Mouse (Mus musculus): ENCODE data around the gene Nostrin. TPM values are rescaled to one million over a fixed set of nuclear protein-coding genes. Genes with fewer than 3 reads are reported as not detected.

Gene Nostrin
- total and polyA plus RNA-seq, 3 experiments: 0.47 TPM; not detected in 2

DNA sequence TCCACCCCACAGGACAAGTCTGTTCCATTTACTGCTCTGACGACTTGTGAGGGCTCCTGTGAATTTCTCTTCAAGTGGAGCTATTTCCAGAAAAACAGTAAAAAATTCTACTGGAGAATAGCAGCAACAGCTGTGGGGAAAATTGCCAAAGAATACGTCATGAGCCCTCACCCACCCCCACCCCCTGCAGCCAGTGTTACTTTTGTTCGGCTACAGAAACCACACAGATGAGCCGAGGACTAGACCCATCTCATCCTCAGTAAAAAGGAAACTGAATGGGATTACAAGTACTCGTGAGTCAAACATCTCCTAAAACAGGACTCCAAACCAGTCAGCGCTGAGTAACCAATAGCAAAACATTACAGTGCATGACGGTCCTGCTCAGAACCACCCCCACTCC lies 25.9 kb upstream of the Nostrin start:
- no peaks in the 10 kb centered on the region for H3K9me3 ChIP-seq (replicated peaks; ENCODE audit: insufficient read depth, low read length)
- no peaks in the 10 kb centered on the region for H3K79me2 ChIP-seq (ENCODE audit: control insufficient read depth, insufficient read depth, low read length, poor library complexity)
- H3K4me1 ChIP-seq (ENCODE audit: control insufficient read depth in 1 of 2, insufficient read depth in 2 of 2, low read length in 2 of 2): no peaks in the 10 kb centered on the region
- H3K27ac ChIP-seq (ENCODE audit: control insufficient read depth, low read depth, low read length): no peak overlapping the region
- TF ChIP-seq EP300 (IDR thresholded peaks at IDR 0.05; ENCODE audit: low read depth in 1 of 2, low read length in 2 of 2): no peak
- no peak for DNase-seq (ENCODE audit: low read depth, low spot score)
- no peaks in the 10 kb centered on the region for H3K27me3 ChIP-seq (ENCODE audit: control insufficient read depth in 1 of 2, insufficient read depth in 2 of 2, low read length in 2 of 2)
- H3K36me3 ChIP-seq (ENCODE audit: control insufficient read depth in 1 of 2, insufficient read depth in 2 of 2, low read length in 2 of 2): no peaks in the 10 kb centered on the region
- no peak overlapping the region for H3K9ac ChIP-seq (ENCODE audit: control insufficient read depth, low read depth, low read length, poor library complexity, severe bottlenecking)
- no peak overlapping the region for H3K4me3 ChIP-seq (ENCODE audit: control insufficient read depth in 1 of 2, insufficient read depth in 1 of 2, low read depth in 2 of 2, low read length in 2 of 2)

DNA sequence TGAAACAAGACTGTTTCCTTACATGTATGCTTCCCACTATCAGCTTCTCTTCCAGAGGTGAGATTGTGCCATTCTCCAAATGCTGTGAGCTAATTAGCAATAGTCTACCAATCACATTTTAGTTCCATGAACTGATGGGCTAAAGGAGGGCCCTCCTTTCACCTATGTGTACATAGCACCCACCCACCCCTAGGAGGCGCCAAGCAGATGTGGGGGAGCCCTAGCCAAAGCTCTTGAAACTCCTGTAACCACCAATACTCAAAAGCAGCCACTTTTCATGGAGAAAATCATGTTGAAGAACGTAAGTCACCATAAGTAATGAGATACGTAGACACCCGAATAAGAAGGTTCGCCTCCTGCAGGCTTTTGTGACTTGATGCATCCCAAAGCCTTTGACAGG lies 23.0 kb upstream of the Nostrin start:
- TF ChIP-seq RCOR1 (IDR thresholded peaks at IDR 0.05; ENCODE audit: low read depth, low read length): no peak
- no peak for TF ChIP-seq CHD2 (IDR thresholded peaks at IDR 0.05; ENCODE audit: low read length)
- TF ChIP-seq BHLHE40 (IDR thresholded peaks at IDR 0.05; ENCODE audit: borderline replicate concordance, low read depth, low read length): no peak
- TF ChIP-seq NELFE (IDR thresholded peaks at IDR 0.05; ENCODE audit: low read depth, low read length): no peak
- no peak for TF ChIP-seq CTCF (IDR thresholded peaks at IDR 0.05 in 2 of 3, conservative IDR thresholded peaks at IDR 0.05 in 1 of 3; ENCODE audit: control insufficient read depth in 1 of 3, insufficient read depth in 1 of 3, low read depth in 2 of 3, low read length in 3 of 3, poor library complexity in 1 of 3, severe bottlenecking in 1 of 3)
- H3K36me3 ChIP-seq (ENCODE audit: control insufficient read depth in 1 of 2, insufficient read depth in 2 of 2, low read length in 2 of 2): no peaks in the 10 kb centered on the region

DNA sequence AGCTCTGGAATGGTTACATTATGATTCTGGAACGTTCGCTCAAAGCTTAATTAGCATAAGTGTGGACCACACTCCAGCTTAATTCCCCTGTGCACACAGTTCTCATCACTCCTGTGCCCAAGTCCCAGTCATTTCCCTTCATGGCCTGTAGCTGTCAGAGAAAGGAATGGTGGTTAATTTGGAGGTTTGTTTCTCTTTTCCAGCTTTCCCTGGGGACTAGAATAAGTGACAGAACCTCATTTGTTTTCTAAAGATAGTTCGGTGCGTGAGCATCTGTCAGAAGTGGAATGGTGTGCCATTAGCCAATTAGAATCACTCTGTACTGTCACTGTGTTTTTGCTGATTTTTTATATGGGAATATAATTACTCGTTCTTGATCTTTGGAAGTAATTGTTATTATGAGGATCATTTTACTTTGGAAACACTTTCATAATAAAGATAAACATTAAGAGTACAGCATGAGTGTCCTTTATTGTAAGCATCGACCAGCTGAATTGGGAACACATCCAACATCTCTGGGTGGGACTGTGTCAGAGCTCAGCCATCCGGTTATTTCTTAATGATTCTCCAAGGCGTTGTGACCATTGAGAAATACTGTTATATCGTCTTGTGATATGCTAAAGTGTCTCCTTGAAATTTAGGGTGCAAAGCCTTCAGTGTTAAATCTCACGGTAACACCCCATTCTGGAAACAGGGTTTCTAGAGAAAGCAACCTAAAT lies 21.6 kb upstream of the Nostrin start:
- no peak overlapping the region for H3K9ac ChIP-seq (ENCODE audit: control insufficient read depth, low read depth, low read length, poor library complexity, severe bottlenecking)

More for the DNA sequence above, 23.0 kb upstream of the Nostrin start:
- H3K27me3 ChIP-seq (ENCODE audit: control insufficient read depth in 1 of 2, insufficient read depth in 2 of 2, low read length in 2 of 2): no peaks in the 10 kb centered on the region
- no peaks in the 10 kb centered on the region for H3K4me1 ChIP-seq (ENCODE audit: control insufficient read depth in 1 of 2, insufficient read depth in 2 of 2, low read length in 2 of 2)
- no peak for DNase-seq (ENCODE audit: low read depth, low spot score)
- no peaks in the 10 kb centered on the region for H3K9me3 ChIP-seq (replicated peaks; ENCODE audit: insufficient read depth, low read length)
- no peak overlapping the region for H3K9ac ChIP-seq (ENCODE audit: control insufficient read depth, low read depth, low read length, poor library complexity, severe bottlenecking)
- H3K27ac ChIP-seq (ENCODE audit: control insufficient read depth, low read depth, low read length): no peak overlapping the region
- H3K4me3 ChIP-seq (ENCODE audit: control insufficient read depth in 1 of 2, insufficient read depth in 1 of 2, low read depth in 2 of 2, low read length in 2 of 2): no peak overlapping the region
- H3K79me2 ChIP-seq (ENCODE audit: control insufficient read depth, insufficient read depth, low read length, poor library complexity): no peaks in the 10 kb centered on the region

GRCm38 (mm10) chr2:69115921-69116320 lies 19.7 kb upstream of the Nostrin start:
- DNase-seq (ENCODE audit: low read depth, low spot score): no peak
- no peaks in the 10 kb centered on the region for H3K4me1 ChIP-seq (ENCODE audit: control insufficient read depth in 1 of 2, insufficient read depth in 2 of 2, low read length in 2 of 2)
- no peak for TF ChIP-seq GABPA (IDR thresholded peaks at IDR 0.05; ENCODE audit: low read depth, low read length)
- TF ChIP-seq KAT2A (conservative IDR thresholded peaks at IDR 0.05; ENCODE audit: low read depth, low read length): no peak
- TF ChIP-seq NRF1 (IDR thresholded peaks at IDR 0.05; ENCODE audit: insufficient read depth, low read depth, low read length, poor library complexity, severe bottlenecking): no peak
- no peak for TF ChIP-seq MAX (IDR thresholded peaks at IDR 0.05; ENCODE audit: low read length)
- no peak for TF ChIP-seq MAFK (IDR thresholded peaks at IDR 0.05; ENCODE audit: borderline replicate concordance, low read depth, low read length)
- TF ChIP-seq CHD2 (IDR thresholded peaks at IDR 0.05; ENCODE audit: low read length): no peak
- TF ChIP-seq MEF2A (IDR thresholded peaks at IDR 0.05; ENCODE audit: extremely low read depth, insufficient replicate concordance, low read depth, low read length, poor library complexity, severe bottlenecking): no peak
- no peak for TF ChIP-seq USF2 (IDR thresholded peaks at IDR 0.05; ENCODE audit: borderline replicate concordance in 1 of 2, insufficient read depth in 1 of 2, low read depth in 1 of 2, low read length in 2 of 2)
- no peak for TF ChIP-seq MYB (IDR thresholded peaks at IDR 0.05; ENCODE audit: low read depth, low read length)
- no peak overlapping the region for H3K9ac ChIP-seq (ENCODE audit: control insufficient read depth, low read depth, low read length, poor library complexity, severe bottlenecking)
- H3K4me3 ChIP-seq (ENCODE audit: control insufficient read depth in 1 of 2, insufficient read depth in 1 of 2, low read depth in 2 of 2, low read length in 2 of 2): no peak overlapping the region
- H3K36me3 ChIP-seq (ENCODE audit: control insufficient read depth in 1 of 2, insufficient read depth in 2 of 2, low read length in 2 of 2): no peaks in the 10 kb centered on the region
- H3K27ac ChIP-seq (ENCODE audit: control insufficient read depth, low read depth, low read length): no peak overlapping the region
- H3K79me2 ChIP-seq (ENCODE audit: control insufficient read depth, insufficient read depth, low read length, poor library complexity): no peaks in the 10 kb centered on the region
- H3K9me3 ChIP-seq (replicated peaks; ENCODE audit: insufficient read depth, low read length): no peaks in the 10 kb centered on the region
- no peaks in the 10 kb centered on the region for H3K27me3 ChIP-seq (ENCODE audit: control insufficient read depth in 1 of 2, insufficient read depth in 2 of 2, low read length in 2 of 2)

More for the DNA sequence above, 21.6 kb upstream of the Nostrin start:
- Histone ChIP-seq H3K27ac (ENCODE audit: control insufficient read depth, low read depth, low read length) (no peak overlapping the region), H3K79me2 (ENCODE audit: control insufficient read depth, insufficient read depth, low read length, poor library complexity) (no peaks in the 10 kb centered on the region), H3K4me1 (ENCODE audit: control insufficient read depth in 1 of 2, insufficient read depth in 2 of 2, low read length in 2 of 2) (no peaks in the 10 kb centered on the region), H3K4me3 (ENCODE audit: control insufficient read depth in 1 of 2, insufficient read depth in 1 of 2, low read depth in 2 of 2, low read length in 2 of 2) (no peak overlapping the region), H3K27me3 (ENCODE audit: control insufficient read depth in 1 of 2, insufficient read depth in 2 of 2, low read length in 2 of 2) (no peaks in the 10 kb centered on the region), H3K36me3 (ENCODE audit: control insufficient read depth in 1 of 2, insufficient read depth in 2 of 2, low read length in 2 of 2) (no peaks in the 10 kb centered on the region), H3K9me3 (replicated peaks; ENCODE audit: insufficient read depth, low read length) (no peaks in the 10 kb centered on the region)
- no peak for TF ChIP-seq MAZ (IDR thresholded peaks at IDR 0.05; ENCODE audit: low read depth, low read length)
- no peak for TF ChIP-seq ZKSCAN1 (IDR thresholded peaks at IDR 0.05; ENCODE audit: low read depth, low read length)
- no peak for TF ChIP-seq TAL1 (IDR thresholded peaks at IDR 0.05; ENCODE audit: low read length)
- TF ChIP-seq EP300 (IDR thresholded peaks at IDR 0.05; ENCODE audit: low read depth in 1 of 2, low read length in 2 of 2): no peak
- no peak for TF ChIP-seq RAD21 (IDR thresholded peaks at IDR 0.05; ENCODE audit: low read depth, low read length)
- no peak for TF ChIP-seq ELF1 (IDR thresholded peaks at IDR 0.05; ENCODE audit: low read depth, low read length)
- TF ChIP-seq ETS1 (IDR thresholded peaks at IDR 0.05; ENCODE audit: low read depth, low read length): no peak
- no peak for DNase-seq (ENCODE audit: low read depth, low spot score)
